Mouse (Mus musculus) olfactory bulb, adult 2 months (tissue): ENCODE results near the gene Lsg1.

ENCODE experiments used
- CTCF ChIP-seq: fragments of 200-500 bp; IDR thresholded peaks from 2 replicates; pipeline ENCODE4 v1.5.1; 2012; ENCODE audit warnings: low read depth, mild to moderate bottlenecking, low read length, moderate library complexity; ENCODE audit not compliant: insufficient read depth
- POLR2A ChIP-seq: fragments of 200-500 bp; IDR thresholded peaks from 2 replicates; pipeline ENCODE4 v1.6.1; 2012; ENCODE audit warnings: mild to moderate bottlenecking, low read depth, low read length, moderate library complexity; ENCODE audit not compliant: insufficient read depth

GRCm38 (mm10) chr16:30548291-30548690 is 39.1 kb downstream of the Lsg1 start:
- no peak for TF ChIP-seq CTCF
- no peak for TF ChIP-seq POLR2A
